9 mouse cellular contexts compared by ENCODE assay signal in genomic region chr9:60309786-60310711, GRCm38 (mm10).
A peak's percentile ranks its signal among the peaks of the same experiment; 100 is the strongest.
DNase-seq lines count a peak whose midpoint lies in the region; ATAC-seq and TF ChIP-seq lines count a peak whose summit lies in the region.
"Had no signal": no experiment of that assay in that cellular context is flagged by ENCODE, and none has a peak within 500 bp of the region (broad histone marks: within the 10 kb centered on the region; RNA-seq: fewer than 3 reads in every experiment).

No protein-coding gene starts in this region.

- no peak for ATAC-seq in heart, embryonic 12.5 days (ENCODE audit: insufficient number of reproducible peaks, low FRiP score)
- ATAC-seq in kidney, embryonic 15.5 days (replicated peaks; ENCODE audit: low FRiP score), result peak; percentile 60; the same call in 1 of the 2 replicates
- peak; percentile 54; the same call in 1 of the 2 replicates for ATAC-seq in stomach, postnatal 0 days (ENCODE audit: low FRiP score, low TSS enrichment)
- ATAC-seq in megakaryocyte-erythroid progenitor cell, adult 5-6 weeks (replicated peaks; ENCODE audit: low FRiP score, low TSS enrichment, poor library complexity, severe bottlenecking), result no peak

- no peak overlapping the region for H3K9ac ChIP-seq in heart, embryonic 12.5 days
- no peak overlapping the region for H3K9ac ChIP-seq in heart, adult 2 months (ENCODE audit: low read depth, low read length)
- no peak overlapping the region for H3K9ac ChIP-seq in kidney, embryonic 15.5 days
- H3K9ac ChIP-seq in stomach, postnatal 0 days (ENCODE audit: low read length), result no peak overlapping the region
- H3K9ac ChIP-seq: liver, embryonic 15.5 days had no signal

- H3K4me2 ChIP-seq in heart, embryonic 12.5 days, result no peak overlapping the region
- no peak overlapping the region for H3K4me2 ChIP-seq in kidney, embryonic 15.5 days
- H3K4me2 ChIP-seq in stomach, postnatal 0 days (replicated peaks; ENCODE audit: low read depth), result no peak overlapping the region
- H3K4me2 ChIP-seq: liver, embryonic 15.5 days had no signal

- no peak overlapping the region for H3K27ac ChIP-seq in heart, embryonic 12.5 days (ENCODE audit: poor library complexity, severe bottlenecking)
- peak overlapping the region; percentile 70 for H3K27ac ChIP-seq in heart, adult 2 months
- peak overlapping the region; percentile 73 for H3K27ac ChIP-seq in kidney, embryonic 15.5 days
- peak overlapping the region; percentile 43 for H3K27ac ChIP-seq in midbrain, embryonic 10.5 days (replicated peaks)
- H3K27ac ChIP-seq in stomach, postnatal 0 days (replicated peaks), result peak overlapping the region; percentile 84
- H3K27ac ChIP-seq: liver, embryonic 15.5 days had no signal

- no peak for TF ChIP-seq EP300 in heart, adult 2 months (IDR thresholded peaks at IDR 0.05; ENCODE audit: insufficient read depth, low read depth, low read length)
- TF ChIP-seq EP300 in stomach, postnatal 0 days (optimal IDR thresholded peaks at IDR 0.05), result no peak

- 73% methylated on average over 16 of the region's 16 CpGs for WGBS in heart, embryonic 12.5 days
- WGBS in heart, adult 2 months, result 34% methylated on average over 16 of the region's 16 CpGs
- WGBS in kidney, embryonic 15.5 days, result 36% methylated on average over 16 of the region's 16 CpGs
- 78% methylated on average over 16 of the region's 16 CpGs for WGBS in midbrain, embryonic 10.5 days
- WGBS in stomach, postnatal 0 days, result 41% methylated on average over 16 of the region's 16 CpGs

- H3K4me3 ChIP-seq in heart, embryonic 12.5 days, result no peak overlapping the region
- no peak overlapping the region for H3K4me3 ChIP-seq in heart, adult 2 months
- H3K4me3 ChIP-seq in kidney, embryonic 15.5 days (replicated peaks), result no peak overlapping the region
- H3K4me3 ChIP-seq in midbrain, embryonic 10.5 days, result no peak overlapping the region
- H3K4me3 ChIP-seq in stomach, postnatal 0 days (ENCODE audit: low read depth, low read length), result no peak overlapping the region
- H3K4me3 ChIP-seq: liver, embryonic 15.5 days had no signal

- no peaks in the 10 kb centered on the region for H3K27me3 ChIP-seq in heart, embryonic 12.5 days (replicated peaks)
- H3K27me3 ChIP-seq in heart, adult 2 months (ENCODE audit: control insufficient read depth, insufficient read depth, low read length), result no peaks in the 10 kb centered on the region
- no peaks in the 10 kb centered on the region for H3K27me3 ChIP-seq in kidney, embryonic 15.5 days
- H3K27me3 ChIP-seq in midbrain, embryonic 10.5 days (ENCODE audit: low read depth, poor library complexity, severe bottlenecking), result no peaks in the 10 kb centered on the region
- H3K27me3 ChIP-seq in stomach, postnatal 0 days (ENCODE audit: control insufficient read depth, insufficient read depth, low read length), result no peaks in the 10 kb centered on the region
- H3K27me3 ChIP-seq: liver, embryonic 15.5 days had no signal

- H3K36me3 ChIP-seq in heart, embryonic 12.5 days, result no peaks in the 10 kb centered on the region
- H3K36me3 ChIP-seq in heart, adult 2 months (ENCODE audit: control insufficient read depth, insufficient read depth, low read length), result no peaks in the 10 kb centered on the region
- no peaks in the 10 kb centered on the region for H3K36me3 ChIP-seq in kidney, embryonic 15.5 days
- H3K36me3 ChIP-seq in midbrain, embryonic 10.5 days, result no peaks in the 10 kb centered on the region
- no peaks in the 10 kb centered on the region for H3K36me3 ChIP-seq in stomach, postnatal 0 days (ENCODE audit: control insufficient read depth, insufficient read depth, low read length)
- H3K36me3 ChIP-seq: liver, embryonic 15.5 days had no signal

- H3K4me1 ChIP-seq in heart, embryonic 12.5 days (replicated peaks), result peaks cover 11% of the 10 kb centered on the region; the same call in 1 of the 2 replicates
- peaks cover 31% of the 10 kb centered on the region for H3K4me1 ChIP-seq in heart, adult 2 months (ENCODE audit: control insufficient read depth, insufficient read depth, low read length)
- peaks cover 65% of the 10 kb centered on the region for H3K4me1 ChIP-seq in kidney, embryonic 15.5 days
- H3K4me1 ChIP-seq in midbrain, embryonic 10.5 days, result peaks cover 52% of the 10 kb centered on the region
- peaks cover 7% of the 10 kb centered on the region for H3K4me1 ChIP-seq in stomach, postnatal 0 days (replicated peaks; ENCODE audit: control insufficient read depth, insufficient read depth)

- no peaks in the 10 kb centered on the region for H3K9me3 ChIP-seq in heart, embryonic 12.5 days (replicated peaks)
- H3K9me3 ChIP-seq in kidney, embryonic 15.5 days (replicated peaks), result no peaks in the 10 kb centered on the region
- no peaks in the 10 kb centered on the region for H3K9me3 ChIP-seq in midbrain, embryonic 10.5 days (replicated peaks)
- no peaks in the 10 kb centered on the region for H3K9me3 ChIP-seq in stomach, postnatal 0 days (ENCODE audit: control insufficient read depth, low read length)
- H3K9me3 ChIP-seq: liver, embryonic 15.5 days had no signal

- intact Hi-C loops in heart, adult 2 months (cut with DNase I), result no loop called here

- TF ChIP-seq CTCF in heart, adult 2 months (IDR thresholded peaks at IDR 0.05), result no peak
- TF ChIP-seq CTCF in stomach, postnatal 0 days (IDR thresholded peaks at IDR 0.05; ENCODE audit: low read depth), result no peak

- H3K79me2 ChIP-seq in heart, adult 2 months (replicated peaks; ENCODE audit: control insufficient read depth, insufficient read depth, low read length), result no peaks in the 10 kb centered on the region

- peak; percentile 98 for DNase-seq in heart, adult 11 months
- peak; percentile 93 for DNase-seq in cerebellum, adult 9-10 months
- peak; percentile 75 to 86 for DNase-seq in heart, adult 2 months
- no peak for DNase-seq in midbrain, embryonic 10.5 days (ENCODE audit: low spot score)
- DNase-seq in stomach, postnatal 0 days (ENCODE audit: low spot score), result no peak

- no peak for TF ChIP-seq POLR2A in heart, adult 2 months (IDR thresholded peaks at IDR 0.05; ENCODE audit: insufficient read depth, low read depth, low read length)

Comparison
In these comparisons a context has a peak if more than half of its experiments do, and no peak if none do; other contexts are left out.
1. DNase-seq: peak in heart, adult 11 months (single experiment), cerebellum, adult 9-10 months (single experiment) and heart, adult 2 months (2 of 2); none in midbrain, embryonic 10.5 days (single experiment) and stomach, postnatal 0 days (single experiment).
2. ATAC-seq: peak in kidney, embryonic 15.5 days (single experiment) and stomach, postnatal 0 days (single experiment); none in heart, embryonic 12.5 days (single experiment) and megakaryocyte-erythroid progenitor cell, adult 5-6 weeks (single experiment).